Mouse (Mus musculus): ENCODE results near the gene Patz1. TPM values are rescaled to one million over a fixed set of nuclear protein-coding genes. Genes with fewer than 3 reads are reported as not detected.

Gene Patz1
- polyA plus RNA-seq, 1 experiment, result 41.0 TPM

DNA sequence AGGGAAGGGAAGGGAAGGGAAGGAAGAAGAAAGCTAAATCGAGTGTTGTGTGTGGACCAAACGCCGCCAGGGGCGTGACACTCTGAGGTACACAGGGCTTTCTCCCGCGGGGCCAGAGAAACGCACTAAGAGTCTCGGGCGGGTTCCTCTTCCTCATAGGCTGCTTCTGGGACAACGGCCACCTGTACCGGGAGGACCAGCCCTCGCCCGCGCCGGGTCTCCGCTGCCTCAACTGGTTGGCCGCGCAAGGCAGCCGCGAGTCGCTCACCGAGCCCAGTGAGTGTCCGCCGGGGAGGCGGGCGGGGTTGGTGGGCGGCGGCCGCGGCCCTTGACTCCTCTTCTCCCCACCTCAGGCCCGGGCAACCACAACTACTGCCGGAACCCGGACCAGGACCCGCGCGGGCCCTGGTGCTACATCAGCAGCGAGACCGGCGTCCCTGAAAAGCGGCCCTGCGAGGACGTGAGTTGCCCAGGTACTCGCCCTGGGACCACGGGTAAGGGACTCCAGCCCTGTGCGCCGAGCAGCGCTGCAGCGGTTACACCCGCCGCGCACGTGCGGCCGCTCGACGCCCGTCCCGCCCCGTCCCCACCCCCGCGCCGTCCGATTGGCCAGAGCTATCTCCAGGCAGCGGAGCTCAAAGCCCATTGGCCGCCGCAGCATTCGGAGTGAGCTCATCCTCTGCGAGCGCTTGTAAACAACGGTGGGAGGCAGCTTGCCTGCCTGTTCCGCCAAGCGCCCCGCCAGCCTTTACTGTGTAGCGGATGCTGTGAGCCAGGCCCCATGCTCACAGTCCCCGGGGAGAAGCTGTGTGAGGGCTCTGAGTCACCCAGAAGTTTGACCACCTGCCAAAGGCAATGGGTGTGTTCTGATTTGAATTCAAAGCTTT, 43.3 kb downstream of the Patz1 start:
- under 1% methylated on average over 74 of the region's 75 CpGs for WGBS
- Histone ChIP-seq H3K4me3 (replicated peaks; ENCODE audit: insufficient read depth, low read depth, low read length) (peak overlapping the region; percentile 96), H3K4me1 (ENCODE audit: control insufficient read depth, insufficient read depth, low read length) (peaks cover 30% of the 10 kb centered on the region), H3K27me3 (ENCODE audit: control insufficient read depth, insufficient read depth, low read length) (no peaks in the 10 kb centered on the region), H3K27ac (ENCODE audit: insufficient read depth, low read length) (peak overlapping the region; percentile 97)
- TF ChIP-seq POLR2A (IDR thresholded peaks at IDR 0.05; ENCODE audit: borderline replicate concordance, insufficient read depth, low read length) (peak; percentile 84), CTCF (IDR thresholded peaks at IDR 0.05; ENCODE audit: borderline replicate concordance, insufficient read depth, low read depth, low read length) (no peak)
- peak; percentile 93 to 97 for DNase-seq

DNA sequence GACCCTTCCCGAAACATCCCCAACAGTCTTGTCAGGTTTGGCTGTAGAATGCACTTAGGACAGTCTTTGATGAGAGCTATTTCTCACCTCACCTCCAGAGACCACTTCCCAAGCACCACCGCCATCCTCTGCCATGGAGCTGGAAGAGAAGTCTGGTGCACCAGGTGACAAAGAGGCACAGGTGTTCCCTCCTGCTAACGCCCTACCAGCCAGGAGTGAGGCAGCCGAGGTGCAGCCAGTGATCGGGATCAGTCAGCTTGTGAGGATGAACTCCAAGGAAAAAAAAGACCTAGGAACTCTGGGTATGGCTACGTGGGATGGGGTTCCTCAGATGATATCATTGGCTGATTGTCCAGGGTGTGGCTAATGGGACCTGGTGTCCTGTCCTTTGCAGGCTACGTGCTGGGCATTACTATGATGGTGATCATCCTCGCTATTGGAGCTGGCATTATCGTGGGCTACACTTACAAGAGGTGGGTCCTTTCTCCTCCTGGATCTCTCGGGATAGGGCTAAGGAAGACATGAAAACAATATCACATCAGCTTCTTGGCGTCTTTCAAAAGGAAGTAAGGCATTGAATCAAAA, 44.5 kb downstream of the Patz1 start:
- TF ChIP-seq CTCF (IDR thresholded peaks at IDR 0.05; ENCODE audit: borderline replicate concordance, insufficient read depth, low read depth, low read length) (no peak), POLR2A (IDR thresholded peaks at IDR 0.05; ENCODE audit: borderline replicate concordance, insufficient read depth, low read length) (no peak)
- Histone ChIP-seq H3K27me3 (ENCODE audit: control insufficient read depth, insufficient read depth, low read length) (no peaks in the 10 kb centered on the region), H3K4me1 (ENCODE audit: control insufficient read depth, insufficient read depth, low read length) (peaks cover 41% of the 10 kb centered on the region), H3K27ac (ENCODE audit: insufficient read depth, low read length) (peak overlapping the region; percentile 82), H3K4me3 (replicated peaks; ENCODE audit: insufficient read depth, low read depth, low read length) (peak overlapping the region; percentile 56)
- DNase-seq, result peak in 1 of 2 experiments; percentile 44
- WGBS, result 49% methylated on average over 11 of the region's 11 CpGs

DNA sequence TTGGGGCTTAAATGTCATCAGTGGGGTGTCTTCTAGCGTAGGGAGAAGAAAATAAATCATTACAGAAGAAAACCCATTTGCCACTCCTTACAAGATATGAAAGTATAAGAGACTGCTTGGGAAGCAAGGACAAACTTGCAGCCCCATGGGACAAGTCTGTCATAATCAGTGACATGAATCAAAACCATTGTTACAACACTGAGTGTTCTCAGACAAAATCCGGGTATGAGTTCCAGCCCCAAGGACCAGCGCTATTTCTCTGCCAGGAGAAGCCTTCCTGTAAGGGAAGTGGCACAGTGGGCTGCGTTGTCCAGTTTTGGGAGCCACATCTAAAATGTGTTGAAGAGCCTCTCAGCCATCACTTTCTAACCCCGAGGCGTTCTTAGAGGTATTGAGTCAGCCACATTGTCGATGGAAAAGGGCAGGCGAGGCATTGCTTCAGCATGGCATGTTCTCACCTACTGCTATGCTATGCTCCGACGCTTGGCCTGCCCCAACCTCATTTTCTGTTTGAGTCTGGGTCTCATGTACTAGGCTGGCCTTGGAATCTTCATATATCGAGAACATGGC, 45.6 kb downstream of the Patz1 start:
- Histone ChIP-seq H3K27me3 (ENCODE audit: control insufficient read depth, insufficient read depth, low read length) (no peaks in the 10 kb centered on the region), H3K4me1 (ENCODE audit: control insufficient read depth, insufficient read depth, low read length) (peaks cover 43% of the 10 kb centered on the region), H3K4me3 (replicated peaks; ENCODE audit: insufficient read depth, low read depth, low read length) (no peak overlapping the region), H3K27ac (ENCODE audit: insufficient read depth, low read length) (peak overlapping the region; percentile 96; the same call in 1 of the 2 replicates)
- TF ChIP-seq POLR2A (IDR thresholded peaks at IDR 0.05; ENCODE audit: borderline replicate concordance, insufficient read depth, low read length) (no peak), CTCF (IDR thresholded peaks at IDR 0.05; ENCODE audit: borderline replicate concordance, insufficient read depth, low read depth, low read length) (no peak)
- no peak for DNase-seq
- WGBS, result 83% methylated on average over 11 of the region's 11 CpGs

DNA sequence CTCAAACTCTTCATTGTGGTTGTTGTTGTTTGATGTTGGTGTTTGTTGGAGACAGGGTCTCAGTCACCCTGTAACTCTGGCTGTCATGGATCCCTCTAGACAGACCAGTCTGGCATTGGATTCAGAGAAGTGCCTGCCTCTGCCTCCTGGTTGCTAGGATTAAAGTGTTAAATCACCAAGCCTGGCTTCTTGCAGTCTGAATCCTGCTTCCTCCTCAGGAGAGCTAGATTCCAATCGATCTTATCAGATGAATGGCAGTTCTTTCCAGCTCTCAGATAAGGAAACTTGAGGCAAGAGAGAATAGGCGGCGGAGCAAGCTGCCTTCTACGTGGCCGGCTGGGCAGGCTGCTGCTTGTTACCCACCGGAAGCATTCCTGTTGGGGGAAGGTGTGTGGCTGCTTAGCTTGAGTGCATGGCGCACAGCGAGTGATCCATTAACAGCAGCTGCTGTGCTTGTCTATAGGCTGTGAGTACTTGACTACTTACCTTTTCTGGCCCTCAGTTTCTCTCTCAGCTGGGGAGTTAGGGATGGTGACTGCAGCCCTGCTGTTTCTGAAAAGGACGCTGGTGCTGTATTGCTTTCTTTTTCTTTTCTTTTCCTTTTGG, 46.1 kb downstream of the Patz1 start:
- H3K27ac ChIP-seq (ENCODE audit: insufficient read depth, low read length), result peak overlapping the region; percentile 96
- H3K4me3 ChIP-seq (replicated peaks; ENCODE audit: insufficient read depth, low read depth, low read length), result peak overlapping the region; percentile 35
- no peak for DNase-seq
- H3K27me3 ChIP-seq (ENCODE audit: control insufficient read depth, insufficient read depth, low read length), result no peaks in the 10 kb centered on the region
- TF ChIP-seq CTCF (IDR thresholded peaks at IDR 0.05; ENCODE audit: borderline replicate concordance, insufficient read depth, low read depth, low read length) (no peak), POLR2A (IDR thresholded peaks at IDR 0.05; ENCODE audit: borderline replicate concordance, insufficient read depth, low read length) (no peak)
- 33% methylated on average over 9 of the region's 9 CpGs for WGBS
- peaks cover 47% of the 10 kb centered on the region for H3K4me1 ChIP-seq (ENCODE audit: control insufficient read depth, insufficient read depth, low read length)

DNA sequence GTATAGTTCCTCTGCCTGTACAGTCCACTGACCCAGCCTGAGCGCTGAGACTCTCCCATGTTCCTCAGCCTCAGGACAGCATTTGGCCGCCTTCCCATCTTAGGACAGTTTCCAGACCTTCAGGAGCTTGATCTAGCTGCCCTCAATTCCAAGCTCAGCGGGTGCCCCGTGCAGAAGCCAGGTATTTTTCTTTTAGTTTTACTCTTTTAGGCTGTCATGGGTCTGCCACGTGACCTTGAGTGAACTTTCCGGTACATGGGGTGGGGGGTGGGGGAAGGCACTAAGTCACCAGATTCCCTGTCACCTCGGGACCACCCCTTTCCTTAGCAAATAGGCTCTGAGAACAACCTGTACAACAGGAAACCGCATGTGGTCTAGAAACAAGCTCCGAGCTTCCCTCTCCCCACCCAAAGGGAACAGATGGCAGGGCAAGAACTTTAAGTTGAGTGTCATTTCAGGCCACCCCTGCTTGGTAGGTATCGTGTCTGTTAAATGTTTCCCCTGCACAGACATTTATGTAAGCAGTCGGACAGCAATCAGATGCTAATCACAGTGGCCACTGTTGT, 47.1 kb downstream of the Patz1 start:
- peak overlapping the region; percentile 31 for H3K4me3 ChIP-seq (replicated peaks; ENCODE audit: insufficient read depth, low read depth, low read length)
- peak overlapping the region; percentile 96 for H3K27ac ChIP-seq (ENCODE audit: insufficient read depth, low read length)
- peaks cover 49% of the 10 kb centered on the region for H3K4me1 ChIP-seq (ENCODE audit: control insufficient read depth, insufficient read depth, low read length)
- peak; percentile 90 to 94 for DNase-seq
- 6% methylated on average over 11 of the region's 11 CpGs for WGBS
- no peaks in the 10 kb centered on the region for H3K27me3 ChIP-seq (ENCODE audit: control insufficient read depth, insufficient read depth, low read length)
- TF ChIP-seq POLR2A (IDR thresholded peaks at IDR 0.05; ENCODE audit: borderline replicate concordance, insufficient read depth, low read length), result peak; percentile 27; the same call in 1 of the 2 replicates
- TF ChIP-seq CTCF (IDR thresholded peaks at IDR 0.05; ENCODE audit: borderline replicate concordance, insufficient read depth, low read depth, low read length), result no peak

DNA sequence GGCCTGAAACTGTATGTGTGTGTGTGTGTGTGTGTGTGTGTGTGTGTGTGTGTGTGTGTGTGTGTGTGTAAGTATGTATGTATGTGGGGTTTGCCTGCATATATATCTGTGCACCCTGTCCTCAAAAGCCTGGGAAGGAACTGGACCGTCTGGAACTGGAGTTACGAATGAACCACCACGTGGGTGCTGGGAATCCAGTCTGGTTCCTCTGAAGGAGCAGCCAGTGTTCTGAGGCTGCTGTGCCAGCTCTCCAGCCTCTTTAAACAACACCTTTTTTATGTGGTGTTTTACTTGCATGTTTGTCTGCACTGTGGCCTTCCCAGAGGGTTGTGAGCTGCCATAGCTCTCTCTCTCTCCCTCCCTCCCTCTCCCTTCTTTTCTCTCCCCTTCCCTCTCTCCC, 47.9 kb downstream of the Patz1 start:
- no peak overlapping the region for H3K4me3 ChIP-seq (replicated peaks; ENCODE audit: insufficient read depth, low read depth, low read length)
- no peak for DNase-seq
- H3K4me1 ChIP-seq (ENCODE audit: control insufficient read depth, insufficient read depth, low read length), result peaks cover 49% of the 10 kb centered on the region
- 23% methylated on average over 3 of the region's 3 CpGs for WGBS
- TF ChIP-seq POLR2A (IDR thresholded peaks at IDR 0.05; ENCODE audit: borderline replicate concordance, insufficient read depth, low read length) (no peak), CTCF (IDR thresholded peaks at IDR 0.05; ENCODE audit: borderline replicate concordance, insufficient read depth, low read depth, low read length) (no peak)
- no peaks in the 10 kb centered on the region for H3K27me3 ChIP-seq (ENCODE audit: control insufficient read depth, insufficient read depth, low read length)
- H3K27ac ChIP-seq (ENCODE audit: insufficient read depth, low read length), result peak overlapping the region; percentile 96

All from cerebellum, adult 2 months (tissue).